Mouse (Mus musculus): ENCODE measurements around the gene Fnbp1l.
A peak's percentile ranks its signal among the peaks of the same experiment; 100 is the strongest.

The Fnbp1l gene

GRCm38 (mm10) chr3:122528477-122528876, 91.0 kb downstream of the Fnbp1l start:
- no peak for DNase-seq (ENCODE audit: low read depth in 1 of 2, low spot score in 2 of 2)

GRCm38 (mm10) chr3:122521294-122521693, 98.2 kb downstream of the Fnbp1l start:
- no peak for DNase-seq (ENCODE audit: low read depth in 1 of 2, low spot score in 2 of 2)

GRCm38 (mm10) chr3:122520875-122521274, 98.6 kb downstream of the Fnbp1l start:
- DNase-seq (ENCODE audit: low read depth in 1 of 2, low spot score in 2 of 2) = no peak

GRCm38 (mm10) chr3:122520365-122520764, 99.2 kb downstream of the Fnbp1l start:
- DNase-seq (ENCODE audit: low read depth in 1 of 2, low spot score in 2 of 2) = no peak

- no peak for DNase-seq (ENCODE audit: low read depth in 1 of 2, low spot score in 2 of 2)
Measured at GRCm38 (mm10) chr3:122519082-122519481, 100.4 kb downstream of the Fnbp1l start.

GRCm38 (mm10) chr3:122518231-122518736, 101.2 kb downstream of the Fnbp1l start:
- DNase-seq (ENCODE audit: low read depth in 1 of 2, low spot score in 2 of 2) = no peak

- DNase-seq (ENCODE audit: low read depth in 1 of 2, low spot score in 2 of 2) = no peak
Measured at GRCm38 (mm10) chr3:122517726-122518125, 101.8 kb downstream of the Fnbp1l start.

- no peak for DNase-seq (ENCODE audit: low read depth in 1 of 2, low spot score in 2 of 2)
Measured at GRCm38 (mm10) chr3:122516327-122516695, 103.2 kb downstream of the Fnbp1l start.

GRCm38 (mm10) chr3:122515568-122516326, 103.8 kb downstream of the Fnbp1l start:
- no peak for DNase-seq (ENCODE audit: low read depth in 1 of 2, low spot score in 2 of 2)

- no peak for DNase-seq (ENCODE audit: low read depth in 1 of 2, low spot score in 2 of 2)
Measured at GRCm38 (mm10) chr3:122512725-122513375, 106.7 kb downstream of the Fnbp1l start.

- DNase-seq (ENCODE audit: low read depth in 1 of 2, low spot score in 2 of 2) = no peak
Measured at GRCm38 (mm10) chr3:122511721-122512619, 107.5 kb downstream of the Fnbp1l start.

GRCm38 (mm10) chr3:122510932-122511331, 108.6 kb downstream of the Fnbp1l start:
- no peak for DNase-seq (ENCODE audit: low read depth in 1 of 2, low spot score in 2 of 2)

- no peak for DNase-seq (ENCODE audit: low read depth in 1 of 2, low spot score in 2 of 2)
Measured at GRCm38 (mm10) chr3:122510240-122510750, 109.2 kb downstream of the Fnbp1l start.

- DNase-seq (ENCODE audit: low read depth in 1 of 2, low spot score in 2 of 2) = no peak
Measured at GRCm38 (mm10) chr3:122509534-122510239, 109.8 kb downstream of the Fnbp1l start.

- DNase-seq (ENCODE audit: low read depth in 1 of 2, low spot score in 2 of 2) = peak in 1 of 2 experiments; percentile 12
Measured at GRCm38 (mm10) chr3:122509084-122509483, 110.4 kb downstream of the Fnbp1l start.

- DNase-seq (ENCODE audit: low read depth in 1 of 2, low spot score in 2 of 2) = no peak
Measured at GRCm38 (mm10) chr3:122507826-122508225, 111.7 kb downstream of the Fnbp1l start.

- DNase-seq (ENCODE audit: low read depth in 1 of 2, low spot score in 2 of 2) = no peak
Measured at GRCm38 (mm10) chr3:122506343-122506916, 113.1 kb downstream of the Fnbp1l start.

GRCm38 (mm10) chr3:122500929-122501328, 118.6 kb downstream of the Fnbp1l start:
- no peak for DNase-seq (ENCODE audit: low read depth in 1 of 2, low spot score in 2 of 2)

- no peak for DNase-seq (ENCODE audit: low read depth in 1 of 2, low spot score in 2 of 2)
Measured at GRCm38 (mm10) chr3:122499647-122500046, 119.9 kb downstream of the Fnbp1l start.

- no peak for DNase-seq (ENCODE audit: low read depth in 1 of 2, low spot score in 2 of 2)
Measured at GRCm38 (mm10) chr3:122498528-122498927, 121.0 kb downstream of the Fnbp1l start.
